In genomic region chr15:36939153-36939552, GRCm38 (mm10) we compare ENCODE assay signal across 8 mouse cellular contexts.
DNase-seq lines count a peak whose midpoint lies in the region; ATAC-seq and TF ChIP-seq lines count a peak whose summit lies in the region.

No protein-coding gene starts in this region.

- H3K9ac ChIP-seq in embryonic facial prominence, embryonic 15.5 days = peak overlapping the region; percentile 68
- peak overlapping the region; percentile 79 for H3K9ac ChIP-seq in neural tube, embryonic 15.5 days (replicated peaks)

- no peaks in the 10 kb centered on the region for H3K36me3 ChIP-seq in embryonic facial prominence, embryonic 15.5 days
- no peaks in the 10 kb centered on the region for H3K36me3 ChIP-seq in limb, embryonic 10.5 days
- H3K36me3 ChIP-seq in neural tube, embryonic 15.5 days = no peaks in the 10 kb centered on the region

- TF ChIP-seq POLR2A in lung, adult 2 months (IDR thresholded peaks at IDR 0.05; ENCODE audit: borderline replicate concordance, extremely low read depth, low read depth, low read length) = no peak

- no peaks in the 10 kb centered on the region for H3K4me1 ChIP-seq in lung, adult 2 months (ENCODE audit: control insufficient read depth, insufficient read depth, low read length)
- H3K4me1 ChIP-seq in embryonic facial prominence, embryonic 15.5 days = peaks cover 23% of the 10 kb centered on the region
- H3K4me1 ChIP-seq in limb, embryonic 10.5 days = peaks cover 41% of the 10 kb centered on the region
- H3K4me1 ChIP-seq in neural tube, embryonic 15.5 days = peaks cover 30% of the 10 kb centered on the region

- no peak for TF ChIP-seq CTCF in lung, adult 2 months (IDR thresholded peaks at IDR 0.05; ENCODE audit: insufficient read depth, low read length)

- H3K4me3 ChIP-seq in lung, adult 2 months (replicated peaks; ENCODE audit: extremely low read depth, low read depth, low read length) = peak overlapping the region; percentile 56
- peak overlapping the region; percentile 58 for H3K4me3 ChIP-seq in embryonic facial prominence, embryonic 15.5 days (replicated peaks)
- peak overlapping the region; percentile 65 for H3K4me3 ChIP-seq in limb, embryonic 10.5 days
- H3K4me3 ChIP-seq in neural tube, embryonic 15.5 days (replicated peaks) = peak overlapping the region; percentile 48

- no peak for DNase-seq in lung, adult 2 months
- no peak for DNase-seq in lung, postnatal 36 days
- no peak for DNase-seq in limb, embryonic 10.5 days (ENCODE audit: low spot score)
- DNase-seq in right cerebral cortex, postnatal 14 days = no peak
- DNase-seq in right cerebral cortex, postnatal 36 days (ENCODE audit: low spot score in 2 of 2) = no peak
- DNase-seq in cerebellum, adult 8-10 months = no peak

- H3K27me3 ChIP-seq in embryonic facial prominence, embryonic 15.5 days = no peaks in the 10 kb centered on the region
- no peaks in the 10 kb centered on the region for H3K27me3 ChIP-seq in limb, embryonic 10.5 days (ENCODE audit: low read depth, poor library complexity, severe bottlenecking)
- H3K27me3 ChIP-seq in neural tube, embryonic 15.5 days (replicated peaks) = no peaks in the 10 kb centered on the region

- H3K9me3 ChIP-seq in embryonic facial prominence, embryonic 15.5 days (replicated peaks) = no peaks in the 10 kb centered on the region
- no peaks in the 10 kb centered on the region for H3K9me3 ChIP-seq in limb, embryonic 10.5 days (replicated peaks)
- H3K9me3 ChIP-seq in neural tube, embryonic 15.5 days (replicated peaks) = no peaks in the 10 kb centered on the region

- H3K27ac ChIP-seq in embryonic facial prominence, embryonic 15.5 days (replicated peaks) = 0 out of 2 replicates have a peak overlapping the region, but pooled peaks have one; percentile 85
- H3K27ac ChIP-seq in limb, embryonic 10.5 days = peak overlapping the region; percentile 93
- H3K27ac ChIP-seq in neural tube, embryonic 15.5 days (replicated peaks) = peak overlapping the region; percentile 99

- ATAC-seq in embryonic facial prominence, embryonic 15.5 days (ENCODE audit: insufficient number of reproducible peaks, low FRiP score, low TSS enrichment, low read depth) = no peak
- ATAC-seq in neural tube, embryonic 15.5 days (ENCODE audit: low FRiP score) = peak; percentile 33

- H3K4me2 ChIP-seq in embryonic facial prominence, embryonic 15.5 days (replicated peaks) = peak overlapping the region; percentile 86
- peak overlapping the region; percentile 88 for H3K4me2 ChIP-seq in neural tube, embryonic 15.5 days

- WGBS in lung, adult 2 months = 41% methylated on average over 9 of the region's 9 CpGs
- WGBS in embryonic facial prominence, embryonic 15.5 days = 35% methylated on average over 9 of the region's 9 CpGs
- WGBS in limb, embryonic 10.5 days = 32% methylated on average over 9 of the region's 9 CpGs
- 24% methylated on average over 9 of the region's 9 CpGs for WGBS in neural tube, embryonic 15.5 days
